Mouse (Mus musculus) liver, embryonic 16.5 days (tissue): ENCODE measurements around the gene Chit1. TPM values are rescaled to one million over a fixed set of nuclear protein-coding genes. Genes with fewer than 3 reads are reported as not detected.

Experiments
- ATAC-seq: fragments of 200-750 bp; cut with Nextera tagmentation; 2 replicates; pipeline ENCODE4 v1.8.0; 2017; ENCODE audit warnings: low read depth, mild to moderate bottlenecking, moderate number of reproducible peaks, moderate library complexity
- H3K27ac ChIP-seq: fragments of 300-500 bp; sonication (generic); 2 replicates; pipeline ENCODE4 v1.5.1; 2014; ENCODE audit warnings: mild to moderate bottlenecking, low read length
- H3K27me3 ChIP-seq: fragments of 300-500 bp; sonication (generic); 2 replicates; pipeline ENCODE4 v1.6.1; 2014; ENCODE audit warnings: low read depth, low read length, mixed read lengths; ENCODE audit not compliant: control insufficient read depth, insufficient read depth
- H3K36me3 ChIP-seq: fragments of 300-500 bp; sonication (generic); 2 replicates; pipeline ENCODE4 v1.6.1; 2014; ENCODE audit warnings: mild to moderate bottlenecking; ENCODE audit not compliant: control insufficient read depth, insufficient read depth
- H3K4me1 ChIP-seq: fragments of 300-500 bp; sonication (generic); 2 replicates; pipeline ENCODE4 v1.6.1; 2014; ENCODE audit warnings: low read depth, low read length, mixed read lengths; ENCODE audit not compliant: control insufficient read depth
- H3K4me2 ChIP-seq: fragments of 300-500 bp; sonication (generic); 2 replicates; pipeline ENCODE4 v1.6.1; 2014; ENCODE audit warnings: low read depth, low read length, mixed read lengths
- H3K4me3 ChIP-seq: fragments of 300-500 bp; sonication (generic); 2 replicates; pipeline ENCODE4 v1.5.1; 2014; ENCODE audit warnings: low read depth, mild to moderate bottlenecking, low read length
- H3K9ac ChIP-seq: fragments of 300-500 bp; sonication (generic); 2 replicates; pipeline ENCODE4 v1.6.1; 2014; ENCODE audit warnings: low read depth, low read length
- H3K9me3 ChIP-seq: fragments of 300-500 bp; sonication (generic); replicated peaks from 2 replicates; pipeline ENCODE4 v1.6.1; 2016; ENCODE audit warnings: low read length; ENCODE audit not compliant: control insufficient read depth
- WGBS: fragments of 180-500 bp; shearing (Covaris S2); extraction: QIAGEN DNeasy Blood & Tissue Kit; methylation state at CpG from one replicate; pipeline ENCODE4 v1.1.7; 2014; ENCODE audit not compliant: insufficient replicate concordance; 5-methylcytosine and 5-hydroxymethylcytosine counted together
- polyA plus RNA-seq: library from polyadenylated mRNA; unstranded; fragments of >200 nt; fragmentation: Nextera tagmentation; extraction: Ambion mirVana; gene quantifications from 2 replicates; pipeline ENCODE4 v1.2.1, GENCODE M21; 2015

Gene Chit1
- polyA plus RNA-seq, 1 experiment from 2014 or later, result 0.19 TPM

DNA sequence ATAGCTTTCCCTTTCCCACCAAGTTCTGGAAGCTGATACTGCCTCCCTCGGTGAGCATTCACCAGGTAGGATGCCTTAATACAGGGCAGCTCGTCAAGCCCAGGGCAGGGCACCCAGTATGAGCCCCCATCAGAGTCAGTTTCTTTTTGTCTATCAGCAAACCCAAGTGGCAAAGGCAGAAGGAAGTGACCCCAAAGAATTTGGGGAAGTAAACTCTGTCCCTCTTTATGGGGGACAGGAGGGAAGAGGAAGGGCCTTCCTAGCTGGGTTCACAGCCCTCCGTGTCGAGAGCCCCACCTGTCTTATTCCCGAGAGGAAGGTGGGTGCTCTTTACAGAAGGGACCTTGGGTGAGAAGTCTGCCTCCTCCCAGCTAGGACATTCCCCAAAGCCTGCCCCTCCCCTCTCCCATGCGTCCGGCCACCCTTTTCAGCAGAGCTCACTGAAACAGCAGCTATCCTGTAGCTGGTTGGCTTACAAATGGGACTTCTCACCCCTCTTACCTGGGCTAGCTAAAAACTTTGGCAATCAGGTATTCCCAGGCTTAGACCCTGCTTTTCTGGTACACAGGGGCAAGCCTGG lies 15.9 kb upstream of the Chit1 start:
- WGBS, result 38% methylated on average over 7 of the region's 7 CpGs
- H3K4me1 ChIP-seq, result peaks cover 82% of the 10 kb centered on the region
- H3K27me3 ChIP-seq, result no peaks in the 10 kb centered on the region
- H3K9ac ChIP-seq, result peak overlapping the region; percentile 29
- no peaks in the 10 kb centered on the region for H3K9me3 ChIP-seq
- no peaks in the 10 kb centered on the region for H3K36me3 ChIP-seq
- H3K4me2 ChIP-seq, result no peak overlapping the region
- ATAC-seq, result no peak
- no peak overlapping the region for H3K4me3 ChIP-seq
- peak overlapping the region; percentile 61 for H3K27ac ChIP-seq

DNA sequence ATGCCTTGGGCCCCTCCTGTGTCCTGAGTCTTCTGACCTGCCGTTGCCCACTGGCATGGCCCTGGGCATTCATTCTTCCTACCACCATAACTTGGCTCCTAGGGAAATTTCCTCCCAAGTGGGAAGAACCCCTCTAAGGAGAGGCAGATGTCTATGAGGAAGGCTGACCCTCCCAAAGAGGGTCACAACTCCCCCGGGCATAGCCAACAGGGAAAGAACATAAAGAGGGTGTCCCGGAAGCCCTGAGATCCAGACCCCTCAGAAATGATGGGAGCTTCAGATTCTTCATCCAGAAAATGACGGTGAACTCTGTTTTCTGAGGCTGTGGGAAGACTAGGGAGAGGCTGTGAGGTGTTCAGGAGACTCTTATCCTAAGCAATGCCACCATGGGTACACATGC lies 15.3 kb upstream of the Chit1 start:
- no peak overlapping the region for H3K4me3 ChIP-seq
- no peaks in the 10 kb centered on the region for H3K27me3 ChIP-seq
- H3K4me2 ChIP-seq, result no peak overlapping the region
- H3K4me1 ChIP-seq, result peaks cover 88% of the 10 kb centered on the region
- WGBS, result 77% methylated on average over 4 of the region's 4 CpGs
- no peaks in the 10 kb centered on the region for H3K9me3 ChIP-seq
- H3K9ac ChIP-seq, result 0 out of 2 replicates have a peak overlapping the region, but pooled peaks have one; percentile 16
- peak overlapping the region; percentile 98 for H3K27ac ChIP-seq
- H3K36me3 ChIP-seq, result no peaks in the 10 kb centered on the region
- ATAC-seq, result no peak

GRCm38 (mm10) chr1:134096264-134096934 lies 14.6 kb upstream of the Chit1 start:
- Histone ChIP-seq H3K9me3 (no peaks in the 10 kb centered on the region), H3K4me1 (peaks cover 86% of the 10 kb centered on the region), H3K9ac (peak overlapping the region; percentile 35), H3K36me3 (no peaks in the 10 kb centered on the region), H3K27me3 (no peaks in the 10 kb centered on the region), H3K4me2 (peak overlapping the region; percentile 27; the same call in 1 of the 2 replicates), H3K27ac (peak overlapping the region; percentile 98), H3K4me3 (no peak overlapping the region)
- 53% methylated on average over 14 of the region's 14 CpGs for WGBS
- ATAC-seq, result no peak; the same call in 1 of the 2 replicates

DNA sequence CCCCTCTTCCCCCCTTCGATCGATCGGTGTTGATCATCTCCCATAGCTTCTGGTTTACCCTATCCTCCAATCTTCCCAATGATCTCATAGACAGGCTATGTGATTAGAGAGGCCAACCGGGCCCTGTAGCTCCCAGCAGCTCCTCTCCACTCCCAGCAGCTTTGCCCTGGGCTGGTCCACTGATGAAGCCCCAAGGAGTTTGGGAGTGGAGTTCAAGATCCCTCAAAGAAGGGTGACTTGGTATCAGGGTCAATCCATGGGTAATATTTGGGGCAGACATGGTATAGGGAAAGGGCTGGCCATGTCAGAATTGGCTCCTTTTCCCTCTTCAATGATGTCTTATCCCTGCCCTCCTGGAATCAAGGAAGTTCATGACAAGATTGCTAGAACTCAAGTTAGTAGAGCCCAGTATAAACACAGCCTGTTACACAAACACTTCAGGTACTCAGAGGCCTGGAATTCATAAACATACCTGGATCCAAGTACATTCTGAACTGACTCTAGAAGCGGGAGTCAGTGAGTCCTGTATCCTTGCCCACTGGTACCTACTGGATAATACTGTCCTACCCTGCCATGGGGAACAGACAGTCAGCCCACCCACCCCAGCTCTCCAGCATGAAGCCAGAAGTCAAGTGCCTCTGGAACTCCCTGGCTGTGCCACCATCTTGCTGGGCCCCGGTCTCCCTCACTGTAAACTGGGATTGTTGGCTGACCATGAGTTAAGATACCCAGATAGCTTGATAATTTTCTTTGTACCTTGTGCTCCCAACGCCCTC lies 13.8 kb upstream of the Chit1 start:
- H3K27ac ChIP-seq, result peak overlapping the region; percentile 98
- H3K4me2 ChIP-seq, result peak overlapping the region; percentile 27; the same call in 1 of the 2 replicates
- no peaks in the 10 kb centered on the region for H3K9me3 ChIP-seq
- no peak for ATAC-seq
- 70% methylated on average over 7 of the region's 7 CpGs for WGBS
- H3K9ac ChIP-seq, result peak overlapping the region; percentile 2
- H3K36me3 ChIP-seq, result no peaks in the 10 kb centered on the region
- peaks cover 77% of the 10 kb centered on the region for H3K4me1 ChIP-seq
- H3K4me3 ChIP-seq, result no peak overlapping the region
- no peaks in the 10 kb centered on the region for H3K27me3 ChIP-seq

DNA sequence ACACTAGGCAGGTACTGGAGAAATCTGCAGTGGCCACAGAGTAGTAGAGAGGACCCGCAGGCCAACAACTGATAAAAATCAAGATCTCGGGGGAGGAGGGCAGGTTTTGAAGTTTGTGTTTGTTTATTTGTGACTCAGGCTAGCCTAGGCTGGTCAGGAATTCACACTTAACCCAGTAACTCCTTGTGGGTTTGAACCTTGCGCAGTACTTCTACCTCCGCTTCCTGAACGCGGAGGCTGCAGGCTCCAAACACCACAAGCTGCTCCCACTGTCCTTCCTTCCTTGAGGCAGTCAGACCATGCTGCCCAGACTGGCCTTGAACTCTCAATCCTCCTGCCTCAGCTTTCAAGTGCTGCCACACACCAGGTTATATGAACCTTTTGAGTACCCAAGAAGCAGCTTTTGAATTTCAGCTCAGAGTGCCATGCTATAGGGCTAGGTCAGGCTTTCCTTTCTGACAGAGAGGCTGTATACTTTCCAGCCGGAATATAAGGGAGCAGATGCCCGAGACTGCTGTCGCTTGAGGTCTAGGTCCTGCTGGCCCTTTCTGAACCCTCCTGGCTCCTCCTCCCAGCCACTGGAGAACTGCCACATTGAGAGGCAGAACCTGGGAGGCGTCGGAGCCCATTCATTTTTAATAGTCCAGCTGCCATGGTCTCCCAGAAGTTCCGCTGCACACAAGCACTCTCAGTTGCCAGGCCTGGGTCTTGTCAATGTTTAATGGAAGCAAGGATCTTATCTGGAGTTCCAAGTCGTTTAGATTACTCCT lies 12.9 kb upstream of the Chit1 start:
- Histone ChIP-seq H3K9me3 (no peaks in the 10 kb centered on the region), H3K4me1 (peaks cover 71% of the 10 kb centered on the region)
- no peak for ATAC-seq

DNA sequence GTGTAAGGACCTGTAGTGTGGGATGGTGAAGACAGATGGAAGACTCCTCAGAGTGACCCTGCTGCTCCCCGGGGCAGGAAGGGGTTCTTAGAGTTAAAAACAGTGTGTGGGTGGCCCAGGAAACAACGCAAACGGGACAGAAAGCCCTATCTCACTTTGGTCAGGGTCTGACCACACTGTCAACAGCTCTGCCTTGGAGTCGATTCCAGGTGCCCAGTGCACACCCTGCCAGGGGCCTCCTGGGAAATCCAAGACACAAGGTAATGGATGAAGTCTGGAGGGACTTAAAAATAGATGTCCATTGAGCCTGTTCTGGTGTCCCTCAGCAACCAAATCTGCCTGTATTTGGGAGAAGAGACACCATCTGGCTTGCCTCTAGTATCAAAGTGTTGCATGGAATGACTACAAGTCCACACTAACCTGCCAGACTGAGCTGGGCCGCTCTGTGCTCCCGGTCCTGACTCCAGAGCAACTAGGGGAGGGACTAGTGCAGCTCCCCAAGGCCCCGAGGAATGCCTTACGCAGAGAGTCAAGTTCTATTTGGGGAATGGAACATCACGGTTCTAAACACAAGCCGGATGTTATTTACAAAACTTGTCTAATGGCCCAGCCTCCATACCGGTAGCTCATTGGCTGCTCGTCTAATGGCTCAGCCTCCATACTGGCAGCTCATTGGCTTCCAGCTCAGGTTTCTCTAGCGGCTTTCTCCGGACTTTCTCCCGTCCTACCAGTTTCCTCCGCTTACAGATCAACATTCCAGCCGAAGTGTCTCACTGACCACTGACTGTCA lies 12.1 kb upstream of the Chit1 start:
- H3K27me3 ChIP-seq, result no peaks in the 10 kb centered on the region
- no peaks in the 10 kb centered on the region for H3K9me3 ChIP-seq
- H3K36me3 ChIP-seq, result no peaks in the 10 kb centered on the region
- H3K4me2 ChIP-seq, result peak overlapping the region; percentile 59
- H3K27ac ChIP-seq, result peak overlapping the region; percentile 98
- H3K9ac ChIP-seq, result peak overlapping the region; percentile 85
- peaks cover 63% of the 10 kb centered on the region for H3K4me1 ChIP-seq
- peak; percentile 91 for ATAC-seq
- H3K4me3 ChIP-seq, result peak overlapping the region; percentile 59
- 1% methylated on average over 17 of the region's 17 CpGs for WGBS

More for the DNA sequence above, 12.9 kb upstream of the Chit1 start:
- WGBS, result 58% methylated on average over 13 of the region's 13 CpGs
- peak overlapping the region; percentile 85 for H3K9ac ChIP-seq
- H3K4me3 ChIP-seq, result peak overlapping the region; percentile 59
- H3K4me2 ChIP-seq, result peak overlapping the region; percentile 59
- no peaks in the 10 kb centered on the region for H3K27me3 ChIP-seq
- H3K36me3 ChIP-seq, result no peaks in the 10 kb centered on the region
- H3K27ac ChIP-seq, result peak overlapping the region; percentile 98

DNA sequence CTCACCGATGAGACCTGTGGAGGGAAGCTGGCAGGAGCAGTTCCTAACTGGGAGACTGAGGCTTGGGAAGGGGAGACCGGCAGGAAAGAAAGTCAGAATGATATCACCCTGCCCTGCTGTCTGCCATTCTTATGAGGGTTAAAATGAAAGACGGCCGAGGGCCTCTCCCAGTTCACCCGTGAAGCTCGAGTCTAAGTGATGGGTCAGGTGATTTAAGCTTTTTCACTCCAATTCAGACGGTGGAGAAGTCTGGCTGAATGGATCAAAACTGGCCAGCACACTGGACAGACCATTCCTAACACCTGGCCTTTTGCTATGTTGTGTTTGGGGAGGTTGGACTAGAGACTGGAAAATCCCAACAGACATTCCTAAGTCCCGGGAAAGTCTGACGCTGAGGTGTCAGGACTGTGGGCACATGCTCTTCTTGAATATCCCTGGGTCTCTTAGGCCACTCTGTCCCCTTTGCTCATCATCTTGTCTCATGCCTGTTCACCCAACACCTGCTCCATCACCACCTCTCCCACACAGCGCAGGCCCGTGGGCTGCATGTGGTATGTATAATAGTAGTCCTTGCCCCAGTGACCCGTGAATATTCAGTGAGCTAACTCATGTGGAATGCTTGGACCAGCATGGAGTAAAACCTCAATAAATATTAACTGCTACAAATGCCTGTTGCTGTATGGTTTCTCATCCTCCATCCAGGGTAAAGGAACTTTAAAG lies 11.4 kb upstream of the Chit1 start:
- 25% methylated on average over 12 of the region's 12 CpGs for WGBS
- Histone ChIP-seq H3K27me3 (no peaks in the 10 kb centered on the region), H3K4me2 (peak overlapping the region; percentile 59), H3K9ac (peak overlapping the region; percentile 65), H3K4me3 (peak overlapping the region; percentile 59), H3K9me3 (no peaks in the 10 kb centered on the region), H3K36me3 (no peaks in the 10 kb centered on the region), H3K27ac (peak overlapping the region; percentile 98), H3K4me1 (peaks cover 56% of the 10 kb centered on the region)
- peak; percentile 28; the same call in 1 of the 2 replicates for ATAC-seq
